Mouse (Mus musculus) midbrain, embryonic 13.5 days (tissue): ENCODE data around the gene Calhm3. TPM values are rescaled to one million over a fixed set of nuclear protein-coding genes. Genes with fewer than 3 reads are reported as not detected.
A peak's percentile ranks its signal among the peaks of the same experiment; 100 is the strongest.

Experiments
- ATAC-seq: fragments of 200-750 bp; cut with Nextera tagmentation; 2 replicates; pipeline ENCODE4 v1.8.0; 2017; ENCODE audit warnings: mild to moderate bottlenecking, moderate TSS enrichment, moderate library complexity
- H3K27ac ChIP-seq: fragments of 300-500 bp; sonication (generic); 2 replicates; pipeline ENCODE4 v1.5.1; 2015; ENCODE audit warnings: inconsistent platforms, mild to moderate bottlenecking, moderate library complexity
- H3K27me3 ChIP-seq: fragments of 300-500 bp; sonication (generic); 2 replicates; pipeline ENCODE4 v1.6.1; 2015; ENCODE audit warnings: mild to moderate bottlenecking, inconsistent platforms
- H3K36me3 ChIP-seq: fragments of 300-500 bp; sonication (generic); 2 replicates; pipeline ENCODE4 v1.6.1; 2015; ENCODE audit warnings: mild to moderate bottlenecking, inconsistent platforms
- H3K4me1 ChIP-seq: fragments of 300-500 bp; sonication (generic); replicated peaks from 2 replicates; pipeline ENCODE4 v1.6.1; 2015; ENCODE audit warnings: inconsistent platforms
- H3K4me2 ChIP-seq: fragments of 300-500 bp; sonication (generic); replicated peaks from 2 replicates; pipeline ENCODE4 v1.6.1; 2015; ENCODE audit warnings: moderate library complexity, mild to moderate bottlenecking, inconsistent platforms
- H3K4me3 ChIP-seq: fragments of 300-500 bp; sonication (generic); replicated peaks from 2 replicates; pipeline ENCODE4 v1.5.1; 2015; ENCODE audit warnings: mild to moderate bottlenecking, inconsistent platforms
- H3K9ac ChIP-seq: fragments of 300-500 bp; sonication (generic); replicated peaks from 2 replicates; pipeline ENCODE4 v1.6.1; 2015; ENCODE audit warnings: mild to moderate bottlenecking, inconsistent platforms
- H3K9me3 ChIP-seq: fragments of 300-500 bp; sonication (generic); 2 replicates; pipeline ENCODE4 v1.6.1; 2016; ENCODE audit warnings: mild to moderate bottlenecking, inconsistent platforms
- WGBS: fragments of 180-500 bp; shearing (Covaris S2); methylation state at CpG from one replicate; pipeline ENCODE4 v1.1.7; 2015; 5-methylcytosine and 5-hydroxymethylcytosine counted together
- polyA plus RNA-seq: library from polyadenylated mRNA; unstranded; fragments of >200 nt; fragmentation: Nextera tagmentation; extraction: Ambion mirVana; gene quantifications from 2 replicates; pipeline ENCODE4 v1.2.1, GENCODE M21; 2015

Gene Calhm3
- polyA plus RNA-seq, 1 experiment from 2014 or later, result not detected

GRCm38 (mm10) chr19:47180011-47180410 lies 22.4 kb upstream of the Calhm3 start:
- Histone ChIP-seq H3K36me3 (no peaks in the 10 kb centered on the region), H3K4me1 (peaks cover 22% of the 10 kb centered on the region), H3K27ac (no peak overlapping the region), H3K9ac (no peak overlapping the region; the same call in 1 of the 2 replicates), H3K4me3 (peak overlapping the region; percentile 72), H3K9me3 (peaks cover 4% of the 10 kb centered on the region; the same call in 1 of the 2 replicates), H3K27me3 (peaks cover 41% of the 10 kb centered on the region), H3K4me2 (peak overlapping the region; percentile 98)
- ATAC-seq, result no peak
- WGBS, result 17% methylated on average over 8 of the region's 8 CpGs

- H3K27ac ChIP-seq, result peak overlapping the region; percentile 60
- peaks cover 4% of the 10 kb centered on the region; the same call in 1 of the 2 replicates for H3K9me3 ChIP-seq
- H3K27me3 ChIP-seq, result peaks cover 41% of the 10 kb centered on the region
- peak overlapping the region; percentile 98 for H3K4me2 ChIP-seq
- peak; percentile 68 for ATAC-seq
- H3K4me3 ChIP-seq, result peak overlapping the region; percentile 72
- 1% methylated on average over 35 of the region's 42 CpGs for WGBS
- H3K9ac ChIP-seq, result peak overlapping the region; percentile 77
- H3K4me1 ChIP-seq, result peaks cover 22% of the 10 kb centered on the region
- no peaks in the 10 kb centered on the region for H3K36me3 ChIP-seq
These were observed 21.8 kb upstream of the Calhm3 start for GRCm38 (mm10) chr19:47179272-47179809.

DNA sequence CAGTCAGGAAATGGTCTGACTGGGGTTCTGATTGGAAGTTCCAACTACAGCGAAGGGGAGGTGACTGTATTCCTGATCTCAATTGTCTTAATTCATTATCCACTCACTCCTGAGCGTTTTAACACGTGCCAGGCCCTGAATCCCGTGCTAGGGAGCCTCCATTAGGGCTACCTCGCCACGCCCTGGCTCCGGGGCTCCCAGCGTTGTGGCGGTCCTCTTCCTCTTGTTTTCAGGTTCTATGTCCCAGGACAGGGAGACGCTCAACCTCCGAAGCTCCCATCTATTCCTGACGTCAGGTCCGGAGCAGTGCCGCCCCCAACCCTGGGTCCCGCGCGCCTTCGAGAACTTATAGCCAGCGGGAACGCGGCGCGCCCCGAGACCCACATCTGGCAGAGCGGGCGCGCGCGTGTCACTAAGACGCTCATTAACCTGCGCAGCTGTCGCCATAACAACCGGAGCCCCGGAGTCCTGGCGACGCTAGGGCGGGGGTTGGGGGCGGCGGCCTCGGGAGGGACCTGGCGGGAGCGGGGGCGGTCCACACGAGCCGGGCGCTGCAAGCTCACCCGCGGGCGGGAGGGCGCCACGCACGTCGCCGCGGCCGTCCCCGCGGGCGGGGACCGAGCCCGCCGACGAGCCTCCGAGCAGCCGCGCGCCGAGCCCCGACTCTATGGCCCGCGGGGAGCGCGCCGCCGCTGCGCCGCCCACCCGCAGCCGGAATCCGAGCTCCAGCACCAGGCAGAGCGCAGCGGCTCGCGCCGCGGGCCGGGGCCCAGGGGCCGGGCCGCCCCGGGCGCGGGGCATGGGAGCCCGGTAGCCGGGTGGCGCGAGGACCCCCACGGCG lies 21.1 kb upstream of the Calhm3 start, which contains the start of gene Neurl1a:
Gene Neurl1a (plus strand): TSS at position 390 of the 841 bp plus-strand sequence.
- Histone ChIP-seq H3K9ac (peak within 1 kb of the TSS; percentile 77), H3K9me3 (peaks cover 4% of the 10 kb centered on the region; the same call in 1 of the 2 replicates), H3K4me3 (peak within 1 kb of the TSS; percentile 72), H3K36me3 (no peaks in the 10 kb centered on the region), H3K27me3 (peaks cover 41% of the 10 kb centered on the region), H3K27ac (peak within 1 kb of the TSS; percentile 60), H3K4me2 (peak within 1 kb of the TSS; percentile 98), H3K4me1 (peaks cover 19% of the 10 kb centered on the region)
- peak; percentile 78 for ATAC-seq
- WGBS, result under 1% methylated on average over 70 of the region's 98 CpGs

- Histone ChIP-seq H3K9ac (no peak overlapping the region), H3K27ac (no peak overlapping the region), H3K27me3 (peaks cover 41% of the 10 kb centered on the region), H3K36me3 (no peaks in the 10 kb centered on the region), H3K4me2 (peak overlapping the region; percentile 98), H3K4me3 (peak overlapping the region; percentile 72), H3K4me1 (peaks cover 19% of the 10 kb centered on the region), H3K9me3 (peaks cover 4% of the 10 kb centered on the region; the same call in 1 of the 2 replicates)
- ATAC-seq, result peak; percentile 12; the same call in 1 of the 2 replicates
- 27% methylated on average over 10 of the region's 10 CpGs for WGBS
These were observed 20.4 kb upstream of the Calhm3 start for GRCm38 (mm10) chr19:47178001-47178400.

DNA sequence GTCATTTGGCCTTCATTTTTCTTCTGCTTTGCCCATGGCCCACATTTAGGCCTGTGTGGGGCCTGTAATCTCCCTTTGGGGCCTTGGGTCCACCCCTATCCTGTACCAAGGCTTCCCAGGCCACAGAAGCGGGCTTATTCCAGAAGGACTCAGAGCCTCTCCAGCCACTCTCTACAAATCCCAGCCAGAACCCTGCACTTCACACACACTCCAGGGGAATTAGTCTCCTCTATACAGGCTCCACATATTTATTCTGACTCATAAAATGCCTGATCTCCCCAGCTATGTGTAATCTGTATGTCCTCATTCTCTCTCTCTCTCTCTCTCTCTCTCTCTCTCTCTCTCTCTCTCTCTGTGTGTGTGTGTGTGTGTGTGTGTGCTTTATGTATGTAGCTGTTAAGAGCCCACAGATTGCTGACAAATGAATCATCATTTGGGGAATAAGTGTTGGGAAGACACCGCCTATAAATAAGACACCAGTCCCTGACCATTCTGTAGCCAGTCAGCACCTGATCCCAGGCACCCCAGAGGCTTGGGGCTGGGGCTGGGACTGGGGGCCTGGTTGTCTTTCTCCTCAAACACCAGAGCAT lies 19.4 kb upstream of the Calhm3 start:
- H3K4me2 ChIP-seq, result no peak overlapping the region
- H3K9ac ChIP-seq, result no peak overlapping the region
- no peaks in the 10 kb centered on the region for H3K36me3 ChIP-seq
- H3K9me3 ChIP-seq, result peaks cover under 1% of the 10 kb centered on the region; the same call in 1 of the 2 replicates
- H3K4me1 ChIP-seq, result peaks cover 19% of the 10 kb centered on the region
- no peak overlapping the region for H3K27ac ChIP-seq
- peaks cover 41% of the 10 kb centered on the region for H3K27me3 ChIP-seq
- ATAC-seq, result no peak
- no peak overlapping the region for H3K4me3 ChIP-seq
- WGBS, result 72% methylated on average over 2 of the region's 2 CpGs

GRCm38 (mm10) chr19:47175472-47175871 lies 17.9 kb upstream of the Calhm3 start:
- H3K27ac ChIP-seq, result no peak overlapping the region
- no peaks in the 10 kb centered on the region for H3K9me3 ChIP-seq
- peaks cover 32% of the 10 kb centered on the region for H3K27me3 ChIP-seq
- peaks cover 18% of the 10 kb centered on the region for H3K4me1 ChIP-seq
- no peak for ATAC-seq
- no peak overlapping the region for H3K4me2 ChIP-seq
- H3K9ac ChIP-seq, result no peak overlapping the region
- 72% methylated on average over 2 of the region's 2 CpGs for WGBS
- H3K4me3 ChIP-seq, result no peak overlapping the region
- no peaks in the 10 kb centered on the region for H3K36me3 ChIP-seq

- WGBS, result 62% methylated on average over 3 of the region's 3 CpGs
- Histone ChIP-seq H3K4me1 (peaks cover 9% of the 10 kb centered on the region), H3K4me3 (no peak overlapping the region), H3K9ac (no peak overlapping the region), H3K36me3 (no peaks in the 10 kb centered on the region), H3K27ac (no peak overlapping the region), H3K27me3 (peaks cover 22% of the 10 kb centered on the region), H3K4me2 (no peak overlapping the region), H3K9me3 (no peaks in the 10 kb centered on the region)
- no peak for ATAC-seq
These were observed 17.0 kb upstream of the Calhm3 start for GRCm38 (mm10) chr19:47174515-47174914.

DNA sequence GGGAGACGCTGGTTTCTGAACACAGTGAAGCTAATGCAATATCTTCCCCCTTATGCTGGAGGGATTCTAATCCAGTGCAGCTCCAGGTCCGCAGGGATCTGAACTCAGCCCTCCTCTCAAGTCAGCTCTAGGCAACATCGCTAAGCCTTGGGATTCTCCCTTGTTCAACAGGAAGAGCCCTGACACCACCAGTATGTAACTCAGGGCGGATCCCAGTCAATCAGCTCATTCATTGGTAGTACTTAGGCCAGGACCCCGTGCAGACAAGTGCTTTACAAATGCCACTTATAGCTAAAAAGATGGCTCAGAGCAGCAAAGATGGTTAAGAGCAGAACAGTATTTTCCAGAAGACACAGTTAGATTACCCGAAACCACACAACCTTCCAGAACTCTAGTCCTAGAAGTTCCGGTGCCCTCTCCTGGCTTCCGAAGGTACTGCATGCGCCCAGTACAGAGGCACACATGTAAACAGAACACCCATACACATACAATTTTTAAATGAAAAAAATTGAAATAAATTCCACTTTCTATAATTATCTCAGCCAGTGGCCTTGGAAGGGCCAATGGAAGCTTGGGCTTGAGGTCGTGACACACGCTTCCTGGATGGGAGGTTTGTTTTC lies 11.3 kb upstream of the Calhm3 start:
- no peak overlapping the region for H3K9ac ChIP-seq
- no peaks in the 10 kb centered on the region; the same call in 1 of the 2 replicates for H3K4me1 ChIP-seq
- H3K9me3 ChIP-seq, result no peaks in the 10 kb centered on the region
- H3K27ac ChIP-seq, result no peak overlapping the region
- WGBS, result 26% methylated on average over 11 of the region's 11 CpGs
- no peak overlapping the region for H3K4me3 ChIP-seq
- H3K36me3 ChIP-seq, result no peaks in the 10 kb centered on the region
- peak; percentile 37; the same call in 1 of the 2 replicates for ATAC-seq
- no peaks in the 10 kb centered on the region for H3K27me3 ChIP-seq
- peak overlapping the region; percentile 31; the same call in 1 of the 2 replicates for H3K4me2 ChIP-seq

GRCm38 (mm10) chr19:47168223-47168622 lies 10.7 kb upstream of the Calhm3 start:
- no peak overlapping the region for H3K9ac ChIP-seq
- WGBS, result 7% methylated on average over 13 of the region's 13 CpGs
- 0 out of 2 replicates have a peak, but pooled peaks have one; percentile 60 for ATAC-seq
- H3K27ac ChIP-seq, result no peak overlapping the region
- H3K9me3 ChIP-seq, result no peaks in the 10 kb centered on the region
- H3K27me3 ChIP-seq, result no peaks in the 10 kb centered on the region
- H3K4me3 ChIP-seq, result no peak overlapping the region
- no peaks in the 10 kb centered on the region for H3K36me3 ChIP-seq
- peak overlapping the region; percentile 31 for H3K4me2 ChIP-seq
- no peaks in the 10 kb centered on the region; the same call in 1 of the 2 replicates for H3K4me1 ChIP-seq

- ATAC-seq, result no peak
- Histone ChIP-seq H3K4me2 (no peak overlapping the region), H3K9me3 (no peaks in the 10 kb centered on the region), H3K9ac (no peak overlapping the region), H3K27ac (no peak overlapping the region), H3K4me3 (no peak overlapping the region), H3K36me3 (no peaks in the 10 kb centered on the region), H3K27me3 (no peaks in the 10 kb centered on the region), H3K4me1 (no peaks in the 10 kb centered on the region; the same call in 1 of the 2 replicates)
- 42% methylated on average over 7 of the region's 7 CpGs for WGBS
These were observed 10.2 kb upstream of the Calhm3 start for GRCm38 (mm10) chr19:47167617-47168214.

DNA sequence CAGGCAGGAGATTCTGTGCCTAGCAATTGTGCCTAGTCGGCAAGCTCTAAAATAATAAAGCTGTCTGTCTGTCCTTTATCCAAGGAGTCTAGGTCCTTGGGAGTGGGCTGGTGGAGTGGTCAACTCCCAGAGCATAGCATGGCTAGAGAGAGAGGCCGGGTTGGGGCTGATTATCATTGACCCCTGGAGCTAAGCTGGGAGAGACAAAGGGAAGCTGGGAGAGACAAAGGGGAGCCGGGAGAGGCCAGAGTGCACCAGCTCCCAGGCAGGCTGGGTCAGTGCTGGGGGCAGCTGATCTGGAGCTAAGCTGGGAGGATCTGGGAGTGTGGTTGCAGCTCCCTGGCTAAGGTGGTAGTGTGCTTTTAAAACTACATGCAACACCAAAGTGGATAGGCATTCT lies 9.2 kb upstream of the Calhm3 start:
- ATAC-seq, result no peak
- WGBS, result 8% methylated on average over 3 of the region's 3 CpGs
- H3K9ac ChIP-seq, result no peak overlapping the region

More for the DNA sequence above, 9.2 kb upstream of the Calhm3 start:
- Histone ChIP-seq H3K9me3 (no peaks in the 10 kb centered on the region), H3K27ac (no peak overlapping the region), H3K4me2 (no peak overlapping the region), H3K27me3 (no peaks in the 10 kb centered on the region), H3K4me1 (no peaks in the 10 kb centered on the region; the same call in 1 of the 2 replicates), H3K36me3 (no peaks in the 10 kb centered on the region), H3K4me3 (no peak overlapping the region)
